Mouse (Mus musculus) E14TG2a.4 (cell line): Measurements from ENCODE around the gene Baz1b.

Experiments
- H3K27me3 ChIP-seq: 2 replicates; pipeline ENCODE4 v1.6.1; 2014; ENCODE audit warnings: low read length, control low read depth; ENCODE audit not compliant: insufficient read depth
- H3K36me3 ChIP-seq: 2 replicates; pipeline ENCODE4 v1.6.1; 2014; ENCODE audit warnings: low read length, control low read depth; ENCODE audit not compliant: insufficient read depth
- H3K4me1 ChIP-seq: replicated peaks from 2 replicates; pipeline ENCODE4 v1.6.1; 2014; ENCODE audit warnings: low read depth, low read length, control low read depth
- H3K4me3 ChIP-seq: replicated peaks from 2 replicates; pipeline ENCODE4 v1.5.1; 2014; ENCODE audit warnings: mild to moderate bottlenecking, low read length
- H3K9me3 ChIP-seq: 2 replicates; pipeline ENCODE4 v1.6.1; 2014; ENCODE audit warnings: low read length, control low read depth
- CTCF ChIP-seq: conservative IDR thresholded peaks from 2 replicates; pipeline ENCODE4 v1.5.1; 2014; ENCODE audit warnings: low read length
- NANOG ChIP-seq: IDR thresholded peaks from 2 replicates; pipeline ENCODE4 v1.6.1; 2014; ENCODE audit warnings: borderline replicate concordance, low read length, mixed read lengths
- POU5F1 ChIP-seq: IDR thresholded peaks from 2 replicates; pipeline ENCODE4 v1.6.1; 2014; ENCODE audit warnings: low read length, borderline replicate concordance

Baz1b gene

DNA sequence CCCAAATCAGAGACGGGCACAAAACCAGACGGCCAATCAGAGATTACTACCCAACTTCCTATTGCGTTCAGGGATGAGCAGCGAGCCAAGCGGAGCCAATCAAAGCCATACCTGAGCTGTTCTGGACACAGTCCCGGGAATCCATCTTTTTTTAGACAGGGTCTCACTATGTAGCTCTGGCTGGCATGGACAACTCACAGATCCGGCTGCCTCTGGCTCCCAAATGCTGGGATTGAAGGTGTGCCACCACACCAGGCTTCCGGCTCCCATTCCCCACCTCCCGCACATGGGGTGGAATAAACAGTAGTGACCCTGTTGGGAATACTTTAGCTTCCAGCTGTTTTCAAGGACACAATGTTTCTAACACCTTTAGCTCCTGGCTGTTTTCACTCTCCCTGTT is 93.2 kb downstream of the Baz1b start:
- Histone ChIP-seq H3K9me3 (no peaks in the 10 kb centered on the region), H3K4me1 (peaks cover 30% of the 10 kb centered on the region), H3K4me3 (no peak overlapping the region), H3K36me3 (no peaks in the 10 kb centered on the region), H3K27me3 (peaks cover 38% of the 10 kb centered on the region)
- TF ChIP-seq NANOG: no peak

DNA sequence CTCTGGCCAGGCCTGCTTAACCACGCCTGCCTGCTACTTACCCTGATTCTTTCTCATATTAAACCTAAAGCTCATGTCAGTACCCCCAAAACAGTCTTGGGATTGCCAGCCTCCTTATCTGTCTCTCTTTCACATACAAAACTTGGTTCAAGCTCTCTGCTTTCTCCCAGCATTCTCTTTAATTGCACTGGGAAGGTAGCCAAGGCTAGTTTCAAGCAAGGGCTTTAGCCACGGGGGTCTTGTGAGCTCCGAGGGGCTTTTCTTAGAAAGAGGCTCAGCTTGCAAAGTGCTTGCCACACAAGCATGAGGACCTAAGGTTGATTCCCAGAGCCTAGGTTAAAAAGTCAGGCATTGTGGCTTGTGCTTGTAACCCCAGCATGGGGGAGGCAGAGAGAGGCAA is 98.1 kb downstream of the Baz1b start:
- peaks cover 13% of the 10 kb centered on the region for H3K4me1 ChIP-seq
- no peaks in the 10 kb centered on the region for H3K9me3 ChIP-seq
- H3K36me3 ChIP-seq: no peaks in the 10 kb centered on the region
- peaks cover 19% of the 10 kb centered on the region for H3K27me3 ChIP-seq
- no peak overlapping the region for H3K4me3 ChIP-seq
- no peak for TF ChIP-seq POU5F1
- no peak for TF ChIP-seq CTCF
- TF ChIP-seq NANOG: no peak

DNA sequence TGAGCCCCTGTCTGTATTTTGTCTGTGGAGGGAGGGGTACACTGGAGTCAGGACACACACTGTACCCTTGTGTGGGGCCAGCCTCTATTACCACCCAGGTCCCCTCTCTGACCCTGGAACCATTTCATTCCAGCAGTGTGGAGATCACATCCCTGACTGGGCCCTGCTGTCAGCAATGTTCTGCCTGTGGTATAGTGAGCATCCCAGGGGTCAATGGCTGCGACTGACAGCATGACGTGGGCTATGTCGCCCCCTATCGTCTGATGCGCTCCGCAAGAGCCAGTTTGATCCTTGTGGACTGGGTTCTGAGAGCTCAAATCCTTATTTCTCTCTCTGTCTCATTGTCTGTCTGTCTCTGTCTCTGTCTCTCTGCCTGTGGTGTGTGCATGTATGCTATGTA is 99.1 kb downstream of the Baz1b start:
- H3K4me1 ChIP-seq: peaks cover 7% of the 10 kb centered on the region; the same call in 1 of the 2 replicates
- peaks cover 19% of the 10 kb centered on the region for H3K27me3 ChIP-seq
- no peaks in the 10 kb centered on the region for H3K9me3 ChIP-seq
- no peak overlapping the region for H3K4me3 ChIP-seq
- no peak for TF ChIP-seq NANOG
- peak; percentile 78 for TF ChIP-seq CTCF
- no peaks in the 10 kb centered on the region for H3K36me3 ChIP-seq

DNA sequence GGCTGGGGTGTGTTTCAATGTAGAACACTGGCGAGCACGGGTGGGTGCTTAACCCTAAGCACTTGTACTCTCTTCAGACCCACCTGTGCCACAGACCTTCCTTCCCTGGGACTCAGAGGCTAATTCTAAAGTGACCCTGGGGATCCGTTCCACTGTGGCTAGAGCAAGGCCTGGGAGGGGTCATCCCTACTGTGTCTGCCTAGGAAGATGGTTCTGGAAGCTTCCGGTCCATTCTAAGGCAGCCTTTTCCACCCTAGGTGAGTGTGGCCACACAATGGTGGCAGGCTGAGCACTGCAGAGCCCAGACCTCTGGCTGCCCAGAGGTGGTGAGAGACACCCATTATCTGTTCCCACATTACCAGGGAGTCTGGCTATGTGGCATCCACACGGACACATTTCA is 99.9 kb downstream of the Baz1b start:
- Histone ChIP-seq H3K36me3 (no peaks in the 10 kb centered on the region), H3K4me3 (no peak overlapping the region)
- TF ChIP-seq POU5F1 (no peak), NANOG (no peak), CTCF (no peak)

DNA sequence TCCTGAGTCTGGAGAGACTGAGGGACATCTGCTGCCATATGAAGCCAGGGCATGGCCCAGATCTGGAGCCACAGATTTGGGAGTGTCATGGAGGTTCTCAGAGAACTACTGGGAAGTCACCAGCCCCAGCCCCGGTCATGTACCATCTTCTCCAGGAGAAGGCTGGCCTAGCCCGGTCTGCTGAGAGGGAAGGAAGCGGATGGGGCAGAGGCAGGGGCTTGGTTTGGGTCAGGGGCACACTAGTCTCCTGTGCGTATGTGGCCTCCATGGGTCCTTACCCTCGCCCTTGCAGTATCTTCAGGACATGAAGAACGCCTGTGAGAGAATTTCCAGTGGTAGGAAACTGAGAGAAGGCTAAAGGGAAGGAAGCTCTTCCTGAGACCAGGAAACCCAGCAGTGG is 103.6 kb downstream of the Baz1b start:
- peaks cover 16% of the 10 kb centered on the region for H3K27me3 ChIP-seq
- TF ChIP-seq CTCF (no peak), NANOG (no peak), POU5F1 (no peak)
- 0 out of 2 replicates have a peak, but pooled peaks cover 4% of the 10 kb centered on the region for H3K4me1 ChIP-seq
- no peak overlapping the region for H3K4me3 ChIP-seq
- H3K36me3 ChIP-seq: no peaks in the 10 kb centered on the region
- no peaks in the 10 kb centered on the region for H3K9me3 ChIP-seq

More for the DNA sequence above, 99.9 kb downstream of the Baz1b start:
- peaks cover 20% of the 10 kb centered on the region for H3K27me3 ChIP-seq
- 0 out of 2 replicates have a peak, but pooled peaks cover 4% of the 10 kb centered on the region for H3K4me1 ChIP-seq
- H3K9me3 ChIP-seq: no peaks in the 10 kb centered on the region

DNA sequence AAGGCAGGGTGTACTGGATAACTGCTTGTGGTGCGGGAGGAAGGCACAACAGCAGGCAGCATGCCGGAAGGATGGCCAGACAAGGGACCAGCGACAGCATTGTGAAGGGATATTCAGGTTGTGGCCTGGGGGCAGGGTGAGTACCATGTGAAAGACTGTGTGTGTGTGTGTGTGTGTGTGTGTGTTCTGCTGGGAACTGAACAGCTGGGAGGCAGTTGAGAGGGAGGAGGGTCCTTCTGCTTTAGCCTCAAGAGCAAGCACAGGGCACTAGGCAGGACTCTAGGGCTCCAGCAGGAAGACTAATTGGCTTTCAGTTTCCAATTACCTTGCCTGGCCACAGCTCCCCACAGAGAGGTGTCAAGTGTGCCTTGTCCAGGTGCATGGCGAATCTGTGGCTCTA is 104.1 kb downstream of the Baz1b start:
- H3K36me3 ChIP-seq: no peaks in the 10 kb centered on the region
- no peak overlapping the region for H3K4me3 ChIP-seq
- no peaks in the 10 kb centered on the region for H3K9me3 ChIP-seq
- TF ChIP-seq NANOG (no peak), POU5F1 (no peak), CTCF (no peak)
- peaks cover 16% of the 10 kb centered on the region for H3K27me3 ChIP-seq
- 0 out of 2 replicates have a peak, but pooled peaks cover 4% of the 10 kb centered on the region for H3K4me1 ChIP-seq

DNA sequence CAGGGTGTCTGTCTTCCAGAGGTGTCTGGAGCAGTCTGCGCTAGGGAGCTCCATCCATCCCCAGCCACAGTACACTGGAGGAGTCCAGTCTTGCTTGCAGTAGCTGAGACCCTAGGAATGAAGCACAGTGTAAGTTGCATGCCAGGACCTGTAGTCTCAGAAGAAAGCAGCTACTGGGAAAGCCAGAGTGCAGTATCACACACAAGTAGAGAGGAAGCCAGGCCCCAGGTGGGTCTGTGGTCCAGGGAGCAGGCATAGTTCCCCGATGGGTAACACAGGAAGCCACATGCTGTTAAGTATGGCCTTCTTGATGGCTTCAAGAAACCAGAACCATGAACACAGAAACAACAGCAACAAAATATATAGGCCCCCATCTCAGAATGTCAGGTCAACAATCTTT is 104.9 kb downstream of the Baz1b start:
- TF ChIP-seq POU5F1 (no peak), NANOG (no peak), CTCF (no peak)
- H3K9me3 ChIP-seq: no peaks in the 10 kb centered on the region
- H3K36me3 ChIP-seq: no peaks in the 10 kb centered on the region
- peaks cover 9% of the 10 kb centered on the region for H3K27me3 ChIP-seq
- H3K4me1 ChIP-seq: 0 out of 2 replicates have a peak, but pooled peaks cover 4% of the 10 kb centered on the region
- no peak overlapping the region for H3K4me3 ChIP-seq
